Mouse (Mus musculus) brain, embryonic 14.5 days (tissue): Measurements from ENCODE around the gene Cyld.

Experiments
- CTCF ChIP-seq: fragments of 200-500 bp; IDR thresholded peaks from 2 replicates; pipeline ENCODE4 v1.5.1; 2012; ENCODE audit warnings: inconsistent platforms, mild to moderate bottlenecking, moderate library complexity, borderline replicate concordance; ENCODE audit not compliant: insufficient read depth, insufficient read length; ENCODE audit errors: extremely low read depth
- POLR2A ChIP-seq: fragments of 200-500 bp; IDR thresholded peaks from 2 replicates; pipeline ENCODE4 v1.6.1; 2012; ENCODE audit warnings: mild to moderate bottlenecking, inconsistent platforms, borderline replicate concordance; ENCODE audit not compliant: poor library complexity, insufficient read depth, insufficient read length, severe bottlenecking; ENCODE audit errors: extremely low read depth

- TF ChIP-seq CTCF = no peak
- no peak for TF ChIP-seq POLR2A
These were observed 97.2 kb downstream of the Cyld start for GRCm38 (mm10) chr8:88793746-88794614.
